Mouse (Mus musculus) lung, embryonic 14.5 days (tissue): ENCODE results near the gene Nosip. TPM values are rescaled to one million over a fixed set of nuclear protein-coding genes. Genes with fewer than 3 reads are reported as not detected.

ENCODE experiments used
- ATAC-seq: fragments of 200-750 bp; cut with Nextera tagmentation; 2 replicates; pipeline ENCODE4 v1.8.0; 2017; ENCODE audit warnings: mild to moderate bottlenecking, moderate TSS enrichment, moderate library complexity; ENCODE audit not compliant: insufficient read depth
- DNase-seq: peaks from one replicate; pipeline ENCODE4 v3.0.0-alpha.2; 2015
- H3K27ac ChIP-seq: fragments of 300-500 bp; sonication (generic); 2 replicates; pipeline ENCODE4 v1.5.1; 2014; ENCODE audit warnings: low read depth, mild to moderate bottlenecking, moderate library complexity
- H3K27me3 ChIP-seq: fragments of 300-500 bp; sonication (generic); 2 replicates; pipeline ENCODE4 v1.6.1; 2014; ENCODE audit warnings: low read length, control low read depth; ENCODE audit not compliant: insufficient read depth
- H3K36me3 ChIP-seq: fragments of 300-500 bp; sonication (generic); 2 replicates; pipeline ENCODE4 v1.6.1; 2014; ENCODE audit warnings: control low read depth; ENCODE audit not compliant: insufficient read depth
- H3K4me1 ChIP-seq: fragments of 300-500 bp; sonication (generic); 2 replicates; pipeline ENCODE4 v1.6.1; 2014; ENCODE audit warnings: antibody characterized with exemption, control low read depth; ENCODE audit not compliant: insufficient read depth
- H3K4me2 ChIP-seq: fragments of 300-500 bp; sonication (generic); 2 replicates; pipeline ENCODE4 v1.6.1; 2014; ENCODE audit warnings: mild to moderate bottlenecking
- H3K4me3 ChIP-seq: fragments of 300-500 bp; sonication (generic); 2 replicates; pipeline ENCODE4 v1.5.1; 2014; ENCODE audit warnings: low read depth, low read length
- H3K9ac ChIP-seq: fragments of 300-500 bp; sonication (generic); 2 replicates; pipeline ENCODE4 v1.6.1; 2014
- H3K9me3 ChIP-seq: fragments of 300-500 bp; sonication (generic); 2 replicates; pipeline ENCODE4 v1.6.1; 2016; ENCODE audit warnings: low read depth, low read length, control low read depth
- CTCF ChIP-seq: IDR thresholded peaks from 2 replicates; pipeline ENCODE4 v1.5.1; 2016; ENCODE audit warnings: antibody characterized with exemption, low read depth
- WGBS: fragments of 180-500 bp; shearing (Covaris S2); extraction: QIAGEN DNeasy Blood & Tissue Kit; methylation state at CpG from one replicate; pipeline ENCODE4 v1.1.7; 2014; 5-methylcytosine and 5-hydroxymethylcytosine counted together
- polyA plus RNA-seq: library from polyadenylated mRNA; unstranded; fragments of >200 nt; fragmentation: Nextera tagmentation; extraction: Ambion mirVana; gene quantifications from 2 replicates; pipeline ENCODE4 v1.2.1, GENCODE M21; 2014

Nosip gene
- polyA plus RNA-seq, 1 experiment from 2014 or later: 68.6 TPM

DNA sequence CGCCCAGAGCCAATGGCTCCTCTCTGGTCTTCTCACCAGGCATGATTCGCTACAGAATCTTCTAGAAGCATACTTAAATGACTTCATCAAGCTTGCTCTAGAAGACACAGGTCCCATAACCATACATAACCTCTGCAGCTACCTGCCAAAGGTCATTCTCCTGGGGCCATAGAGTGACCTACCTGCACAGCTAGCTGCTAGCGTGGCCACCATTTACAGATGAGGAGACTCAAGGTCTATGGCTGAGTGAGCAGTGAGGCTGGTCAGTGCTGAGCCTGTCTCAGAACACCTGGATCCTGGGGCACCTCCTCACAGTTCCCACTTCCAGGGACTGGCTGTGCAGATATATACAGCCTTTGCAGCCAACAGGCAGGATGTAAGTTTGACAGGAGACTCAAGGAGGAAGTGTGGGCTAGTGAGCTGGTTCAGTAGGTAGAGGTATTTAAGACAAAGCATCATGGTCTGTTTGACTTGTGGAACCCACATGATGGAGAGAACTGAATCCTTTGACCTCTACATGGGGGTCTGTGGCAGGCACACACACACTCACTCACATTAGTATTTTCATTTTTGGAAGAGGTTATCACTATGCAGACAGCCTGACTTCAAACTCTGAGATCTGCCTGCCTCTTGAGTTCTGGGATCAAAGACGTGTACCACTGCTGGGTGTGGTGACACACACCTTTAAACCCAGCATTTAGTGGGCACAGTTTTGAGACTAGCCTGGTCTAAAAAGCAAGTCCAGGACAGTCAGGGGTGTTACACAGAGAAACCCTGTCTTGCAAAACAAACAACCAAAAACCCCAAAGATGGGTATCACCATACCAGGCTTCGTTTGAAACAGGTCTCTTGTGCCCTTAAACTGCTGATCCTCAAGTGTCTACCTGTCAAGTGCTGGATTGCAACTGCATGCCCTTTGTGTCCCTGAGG lies 57.8 kb downstream of the Nosip start:
- H3K4me2 ChIP-seq: no peak overlapping the region
- peaks cover 53% of the 10 kb centered on the region for H3K36me3 ChIP-seq
- ATAC-seq (no peak), DNase-seq (no peak)
- H3K4me1 ChIP-seq: peaks cover 7% of the 10 kb centered on the region; the same call in 1 of the 2 replicates
- no peaks in the 10 kb centered on the region for H3K9me3 ChIP-seq
- H3K9ac ChIP-seq: no peak overlapping the region
- no peak overlapping the region for H3K27ac ChIP-seq
- WGBS: 72% methylated on average over 5 of the region's 5 CpGs
- H3K4me3 ChIP-seq: no peak overlapping the region
- no peak for TF ChIP-seq CTCF
- H3K27me3 ChIP-seq: no peaks in the 10 kb centered on the region

DNA sequence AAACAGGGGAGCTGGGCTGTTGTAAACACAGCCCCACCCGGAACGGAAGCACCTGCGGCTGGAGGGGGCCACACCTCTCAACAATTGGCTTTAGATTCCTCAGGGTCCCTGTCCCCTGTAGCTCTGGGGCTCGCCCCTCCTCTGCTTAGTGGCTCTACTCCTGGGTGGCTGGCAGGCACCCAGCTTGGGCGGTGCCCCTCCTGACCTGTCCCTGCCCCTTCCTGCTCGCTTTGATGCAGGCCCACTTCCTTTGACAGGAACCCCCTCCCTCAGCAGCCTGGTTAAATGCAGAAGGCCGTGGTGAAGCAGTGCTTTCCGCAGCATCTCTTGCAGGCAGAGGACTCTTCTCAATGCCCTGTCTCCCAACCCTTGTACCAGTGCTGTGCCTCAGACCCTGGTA lies 59.2 kb downstream of the Nosip start:
- TF ChIP-seq CTCF: no peak
- Histone ChIP-seq H3K27ac (no peak overlapping the region; the same call in 1 of the 2 replicates), H3K9ac (peak overlapping the region; percentile 1; the same call in 1 of the 2 replicates), H3K9me3 (no peaks in the 10 kb centered on the region), H3K4me1 (peaks cover 12% of the 10 kb centered on the region), H3K27me3 (no peaks in the 10 kb centered on the region), H3K4me2 (peak overlapping the region; percentile 81; the same call in 1 of the 2 replicates), H3K4me3 (no peak overlapping the region), H3K36me3 (peaks cover 67% of the 10 kb centered on the region)
- WGBS: 50% methylated on average over 8 of the region's 8 CpGs
- peak; percentile 58 for DNase-seq
- ATAC-seq: no peak

DNA sequence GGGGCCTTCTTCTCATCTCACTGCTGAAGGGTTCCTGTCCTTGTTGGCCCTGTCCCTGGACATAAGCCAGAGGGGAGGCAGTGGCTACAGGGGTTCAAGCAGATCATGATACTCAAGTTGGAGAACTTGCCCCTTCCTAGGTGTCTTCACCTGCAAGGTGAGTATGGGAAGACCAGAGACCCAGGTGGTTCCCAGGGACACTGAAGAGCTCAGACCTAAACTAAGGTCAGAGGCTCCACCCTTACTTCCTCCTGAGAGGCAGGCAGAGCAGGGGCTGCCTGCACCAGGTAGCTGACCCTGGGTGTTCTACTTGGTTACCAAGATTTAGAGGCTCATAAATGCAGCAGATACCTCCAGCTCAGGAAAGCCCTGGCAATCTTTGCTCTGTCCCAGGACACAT lies 59.7 kb downstream of the Nosip start:
- TF ChIP-seq CTCF: no peak
- Histone ChIP-seq H3K4me1 (peaks cover 13% of the 10 kb centered on the region), H3K4me3 (no peak overlapping the region; the same call in 1 of the 2 replicates), H3K36me3 (peaks cover 73% of the 10 kb centered on the region), H3K4me2 (peak overlapping the region; percentile 81), H3K9ac (peak overlapping the region; percentile 1), H3K27me3 (no peaks in the 10 kb centered on the region), H3K9me3 (no peaks in the 10 kb centered on the region), H3K27ac (peak overlapping the region; percentile 54)
- DNase-seq (no peak), ATAC-seq (no peak)

DNA sequence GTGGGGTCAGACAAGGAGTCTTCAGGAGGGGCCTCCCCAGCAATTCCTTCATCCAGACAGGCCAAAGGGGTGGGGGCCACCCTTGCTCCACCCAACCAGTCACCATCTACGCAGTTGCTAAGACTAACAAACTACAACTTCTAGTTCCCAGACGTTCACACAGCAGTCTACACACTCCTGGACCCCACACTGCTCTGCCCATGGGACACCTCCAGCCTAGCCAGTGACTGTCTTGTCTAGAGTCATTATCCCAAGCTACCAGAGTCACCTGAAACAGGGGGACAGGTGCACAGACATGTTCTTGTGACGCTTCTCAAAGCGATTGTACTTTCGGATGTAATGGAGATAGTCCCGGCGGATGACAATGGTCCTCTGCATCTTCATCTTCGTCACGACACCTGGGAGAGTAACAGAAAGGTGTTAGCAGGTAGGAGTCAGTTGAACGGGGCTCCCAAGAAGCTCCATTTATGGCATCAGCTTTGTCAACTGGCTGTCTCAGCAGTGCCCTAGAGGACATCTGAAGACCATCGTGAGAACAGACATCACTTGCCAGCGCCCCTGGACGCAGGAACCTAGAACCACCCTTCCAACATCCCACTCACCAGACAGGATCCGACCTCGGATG lies 60.4 kb downstream of the Nosip start:
- Histone ChIP-seq H3K27me3 (no peaks in the 10 kb centered on the region), H3K9me3 (no peaks in the 10 kb centered on the region), H3K9ac (peak overlapping the region; percentile 98), H3K36me3 (peaks cover 80% of the 10 kb centered on the region), H3K4me2 (peak overlapping the region; percentile 81), H3K27ac (peak overlapping the region; percentile 95; the same call in 1 of the 2 replicates), H3K4me3 (peak overlapping the region; percentile 99), H3K4me1 (peaks cover 15% of the 10 kb centered on the region)
- TF ChIP-seq CTCF: no peak
- WGBS: 74% methylated on average over 15 of the region's 15 CpGs
- DNase-seq (no peak), ATAC-seq (no peak)

DNA sequence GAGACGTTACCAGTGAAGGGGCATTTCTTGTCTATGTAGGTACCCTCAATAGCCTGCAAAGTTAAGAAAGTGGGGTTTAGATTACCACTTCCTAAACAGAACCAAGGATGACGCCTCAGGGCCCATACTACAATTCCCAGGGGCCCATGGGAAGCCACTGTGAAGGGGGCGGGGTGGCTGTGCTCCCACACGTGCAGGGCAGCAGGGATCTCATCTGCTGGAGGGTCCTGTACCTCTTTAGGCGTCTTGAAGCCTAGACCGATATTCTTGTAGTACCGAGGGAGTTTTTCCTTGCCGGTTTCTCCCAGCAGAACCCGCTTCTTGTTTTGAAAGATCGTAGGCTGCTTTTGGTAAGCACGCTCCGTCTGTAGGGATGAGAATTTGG lies 60.9 kb downstream of the Nosip start:
- ATAC-seq (no peak), DNase-seq (peak; percentile 53)
- H3K4me3 ChIP-seq: peak overlapping the region; percentile 99
- no peak for TF ChIP-seq CTCF
- no peaks in the 10 kb centered on the region for H3K27me3 ChIP-seq
- peaks cover 15% of the 10 kb centered on the region for H3K4me1 ChIP-seq
- peak overlapping the region; percentile 98 for H3K9ac ChIP-seq
- H3K36me3 ChIP-seq: peaks cover 82% of the 10 kb centered on the region
- peak overlapping the region; percentile 81 for H3K4me2 ChIP-seq
- 19% methylated on average over 12 of the region's 12 CpGs for WGBS
- H3K9me3 ChIP-seq: no peaks in the 10 kb centered on the region
- H3K27ac ChIP-seq: peak overlapping the region; percentile 95; the same call in 1 of the 2 replicates

- TF ChIP-seq CTCF: no peak
- Histone ChIP-seq H3K4me3 (peak within 1 kb of the TSS; percentile 99), H3K36me3 (peaks cover 73% of the 10 kb centered on the region), H3K9ac (peak within 1 kb of the TSS; percentile 98), H3K9me3 (no peaks in the 10 kb centered on the region), H3K27me3 (no peaks in the 10 kb centered on the region), H3K4me2 (peak within 1 kb of the TSS; percentile 92), H3K27ac (peak within 1 kb of the TSS; percentile 95), H3K4me1 (peaks cover 15% of the 10 kb centered on the region)
- ATAC-seq: peak; percentile 79
- under 1% methylated on average over 59 of the region's 59 CpGs for WGBS
- DNase-seq: peak; percentile 100
These were observed 62.3 kb downstream of the Nosip start, which contains the start of gene Rps11 for GRCm38 (mm10) chr7:45124224-45125143. Gene Rps11 (minus strand): TSS chr7:45124439.
